Mouse (Mus musculus) liver, embryonic 16.5 days (tissue): Measurements from ENCODE around the gene Dst. TPM values are rescaled to one million over a fixed set of nuclear protein-coding genes. Genes with fewer than 3 reads are reported as not detected.

Experiments
- ATAC-seq: fragments of 200-750 bp; cut with Nextera tagmentation; 2 replicates; pipeline ENCODE4 v1.8.0; 2017; ENCODE audit warnings: low read depth, mild to moderate bottlenecking, moderate number of reproducible peaks, moderate library complexity
- H3K27ac ChIP-seq: fragments of 300-500 bp; sonication (generic); 2 replicates; pipeline ENCODE4 v1.5.1; 2014; ENCODE audit warnings: mild to moderate bottlenecking, low read length
- H3K27me3 ChIP-seq: fragments of 300-500 bp; sonication (generic); 2 replicates; pipeline ENCODE4 v1.6.1; 2014; ENCODE audit warnings: low read depth, low read length, mixed read lengths; ENCODE audit not compliant: control insufficient read depth, insufficient read depth
- H3K36me3 ChIP-seq: fragments of 300-500 bp; sonication (generic); 2 replicates; pipeline ENCODE4 v1.6.1; 2014; ENCODE audit warnings: mild to moderate bottlenecking; ENCODE audit not compliant: control insufficient read depth, insufficient read depth
- H3K4me1 ChIP-seq: fragments of 300-500 bp; sonication (generic); 2 replicates; pipeline ENCODE4 v1.6.1; 2014; ENCODE audit warnings: low read depth, low read length, mixed read lengths; ENCODE audit not compliant: control insufficient read depth
- H3K4me2 ChIP-seq: fragments of 300-500 bp; sonication (generic); 2 replicates; pipeline ENCODE4 v1.6.1; 2014; ENCODE audit warnings: low read depth, low read length, mixed read lengths
- H3K4me3 ChIP-seq: fragments of 300-500 bp; sonication (generic); 2 replicates; pipeline ENCODE4 v1.5.1; 2014; ENCODE audit warnings: low read depth, mild to moderate bottlenecking, low read length
- H3K9ac ChIP-seq: fragments of 300-500 bp; sonication (generic); 2 replicates; pipeline ENCODE4 v1.6.1; 2014; ENCODE audit warnings: low read depth, low read length
- H3K9me3 ChIP-seq: fragments of 300-500 bp; sonication (generic); replicated peaks from 2 replicates; pipeline ENCODE4 v1.6.1; 2016; ENCODE audit warnings: low read length; ENCODE audit not compliant: control insufficient read depth
- WGBS: fragments of 180-500 bp; shearing (Covaris S2); extraction: QIAGEN DNeasy Blood & Tissue Kit; methylation state at CpG from one replicate; pipeline ENCODE4 v1.1.7; 2014; ENCODE audit not compliant: insufficient replicate concordance; 5-methylcytosine and 5-hydroxymethylcytosine counted together
- polyA plus RNA-seq: library from polyadenylated mRNA; unstranded; fragments of >200 nt; fragmentation: Nextera tagmentation; extraction: Ambion mirVana; gene quantifications from 2 replicates; pipeline ENCODE4 v1.2.1, GENCODE M21; 2015

The Dst gene
- polyA plus RNA-seq, 1 experiment from 2014 or later, result 8.0 TPM

DNA sequence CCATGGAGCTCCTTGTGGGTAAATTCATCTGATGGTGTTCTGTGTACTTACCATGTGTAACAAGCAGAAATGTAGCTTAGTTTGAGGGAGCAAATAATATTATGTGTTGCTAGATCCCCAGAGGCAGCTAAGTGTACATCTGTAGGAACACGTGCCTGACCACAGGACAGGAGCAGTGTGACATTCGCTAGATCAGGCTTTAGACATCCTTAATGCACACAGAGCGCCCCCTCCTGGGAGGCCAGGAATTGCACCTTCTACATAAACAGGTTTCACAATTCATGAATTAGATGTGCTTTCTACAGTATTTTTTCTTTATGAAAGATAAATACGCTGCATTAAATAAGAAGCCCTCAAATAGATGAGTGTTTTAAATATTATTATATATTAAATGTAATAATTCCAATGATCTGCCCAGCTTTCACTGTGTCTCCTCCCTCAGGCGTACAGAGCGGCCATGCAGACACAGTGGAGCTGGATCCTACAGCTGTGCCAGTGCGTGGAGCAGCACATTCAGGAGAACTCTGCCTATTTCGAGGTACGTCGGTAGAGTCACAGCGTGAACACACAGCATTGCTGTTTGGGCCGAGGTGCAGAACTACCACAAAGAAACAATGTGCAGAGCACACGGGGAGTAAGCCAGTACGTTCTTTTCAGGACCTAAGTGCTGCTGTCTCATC lies 256.7 kb downstream of the Dst start:
- H3K4me3 ChIP-seq, result no peak overlapping the region
- no peaks in the 10 kb centered on the region; the same call in 1 of the 2 replicates for H3K36me3 ChIP-seq
- no peak overlapping the region for H3K27ac ChIP-seq
- no peaks in the 10 kb centered on the region for H3K4me1 ChIP-seq
- ATAC-seq, result no peak
- WGBS, result 51% methylated on average over 14 of the region's 14 CpGs
- H3K9ac ChIP-seq, result no peak overlapping the region
- no peaks in the 10 kb centered on the region for H3K27me3 ChIP-seq
- no peaks in the 10 kb centered on the region for H3K9me3 ChIP-seq
- no peak overlapping the region for H3K4me2 ChIP-seq

DNA sequence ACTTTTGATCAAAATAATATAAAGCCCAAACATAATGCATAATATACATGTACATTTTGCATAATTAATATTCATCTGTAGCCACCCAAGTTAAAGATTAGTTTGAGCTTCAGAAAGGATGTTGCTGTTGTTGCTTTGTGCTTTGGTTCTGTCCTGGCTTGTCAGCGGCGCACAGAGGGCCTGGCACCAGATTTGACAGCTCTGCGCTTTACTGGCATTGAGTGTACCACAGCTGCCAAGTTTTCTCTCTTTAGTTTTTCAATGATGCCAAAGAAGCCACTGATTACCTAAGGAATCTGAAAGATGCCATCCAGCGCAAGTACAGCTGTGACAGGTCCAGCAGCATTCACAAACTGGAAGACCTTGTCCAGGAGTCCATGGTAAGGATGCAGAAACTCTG lies 257.9 kb downstream of the Dst start:
- no peak for ATAC-seq
- Histone ChIP-seq H3K4me1 (no peaks in the 10 kb centered on the region), H3K4me3 (no peak overlapping the region), H3K27me3 (no peaks in the 10 kb centered on the region), H3K9me3 (no peaks in the 10 kb centered on the region), H3K9ac (no peak overlapping the region), H3K4me2 (no peak overlapping the region), H3K36me3 (no peaks in the 10 kb centered on the region; the same call in 1 of the 2 replicates), H3K27ac (no peak overlapping the region)
- 74% methylated on average over 4 of the region's 4 CpGs for whole genome bisulfite sequencing

DNA sequence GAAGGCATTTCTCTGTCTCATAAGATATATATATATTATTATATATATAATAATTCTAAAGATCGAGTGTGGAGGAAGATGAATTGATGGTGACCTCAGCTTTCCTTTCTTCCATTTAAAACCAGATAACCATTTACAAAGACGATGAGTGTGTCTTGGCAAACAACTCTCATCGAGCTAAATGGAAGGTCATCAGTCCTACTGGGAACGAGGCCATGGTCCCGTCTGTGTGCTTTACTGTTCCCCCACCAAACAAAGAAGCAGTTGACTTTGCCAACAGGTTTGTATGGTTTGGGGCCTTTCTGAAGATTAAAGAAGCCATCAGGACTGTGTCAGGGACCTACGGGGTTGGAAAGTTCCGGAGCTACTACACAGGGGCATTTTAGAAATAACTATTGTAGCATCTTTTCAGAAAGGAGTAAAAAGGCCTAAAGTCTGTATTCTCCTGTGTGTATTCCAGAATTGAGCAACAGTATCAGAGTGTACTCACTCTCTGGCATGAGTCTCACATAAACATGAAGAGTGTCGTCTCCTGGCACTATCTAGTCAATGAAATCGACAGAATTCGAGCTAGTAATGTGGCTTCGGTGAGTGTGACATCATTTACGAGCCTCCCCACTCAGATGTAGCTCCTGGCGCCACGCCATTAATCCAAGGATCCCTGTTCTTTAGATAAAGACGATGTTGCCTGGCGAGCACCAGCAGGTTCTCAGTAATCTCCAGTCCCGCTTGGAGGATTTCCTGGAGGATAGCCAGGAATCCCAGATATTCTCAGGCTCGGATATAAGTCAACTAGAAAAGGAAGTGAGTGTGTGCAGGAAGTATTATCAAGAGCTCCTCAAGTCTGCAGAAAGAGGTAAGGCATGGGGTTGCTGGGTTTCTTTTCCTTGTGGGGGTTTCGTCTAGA lies 259.4 kb downstream of the Dst start:
- no peak overlapping the region for H3K27ac ChIP-seq
- H3K4me2 ChIP-seq, result no peak overlapping the region
- H3K27me3 ChIP-seq, result no peaks in the 10 kb centered on the region
- no peak overlapping the region for H3K9ac ChIP-seq
- H3K36me3 ChIP-seq, result no peaks in the 10 kb centered on the region; the same call in 1 of the 2 replicates
- 69% methylated on average over 19 of the region's 19 CpGs for WGBS
- no peaks in the 10 kb centered on the region for H3K4me1 ChIP-seq
- no peak for ATAC-seq
- H3K9me3 ChIP-seq, result no peaks in the 10 kb centered on the region
- H3K4me3 ChIP-seq, result no peak overlapping the region

DNA sequence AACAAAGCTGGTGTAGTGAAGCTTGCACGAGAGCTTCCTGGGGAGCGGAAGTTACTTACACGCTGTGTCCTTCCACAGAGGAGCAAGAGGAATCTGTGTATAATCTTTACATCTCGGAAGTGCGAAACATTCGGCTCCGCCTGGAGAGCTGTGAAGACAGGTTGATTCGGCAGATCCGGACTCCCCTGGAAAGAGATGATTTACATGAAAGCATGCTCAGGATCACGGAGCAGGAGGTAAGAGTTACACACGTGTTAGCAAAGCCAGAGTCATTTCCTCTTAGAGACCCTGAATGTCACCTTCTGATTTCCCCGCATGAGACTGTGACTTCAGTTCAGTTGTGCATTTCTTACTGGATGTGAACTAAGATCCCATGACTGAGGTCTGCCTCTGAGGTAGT lies 261.1 kb downstream of the Dst start:
- ATAC-seq, result no peak
- H3K27me3 ChIP-seq, result no peaks in the 10 kb centered on the region
- no peak overlapping the region for H3K27ac ChIP-seq
- H3K9ac ChIP-seq, result no peak overlapping the region
- H3K36me3 ChIP-seq, result no peaks in the 10 kb centered on the region; the same call in 1 of the 2 replicates
- H3K4me2 ChIP-seq, result no peak overlapping the region
- no peaks in the 10 kb centered on the region for H3K4me1 ChIP-seq
- WGBS, result 73% methylated on average over 12 of the region's 12 CpGs
- no peak overlapping the region for H3K4me3 ChIP-seq
- H3K9me3 ChIP-seq, result no peaks in the 10 kb centered on the region

DNA sequence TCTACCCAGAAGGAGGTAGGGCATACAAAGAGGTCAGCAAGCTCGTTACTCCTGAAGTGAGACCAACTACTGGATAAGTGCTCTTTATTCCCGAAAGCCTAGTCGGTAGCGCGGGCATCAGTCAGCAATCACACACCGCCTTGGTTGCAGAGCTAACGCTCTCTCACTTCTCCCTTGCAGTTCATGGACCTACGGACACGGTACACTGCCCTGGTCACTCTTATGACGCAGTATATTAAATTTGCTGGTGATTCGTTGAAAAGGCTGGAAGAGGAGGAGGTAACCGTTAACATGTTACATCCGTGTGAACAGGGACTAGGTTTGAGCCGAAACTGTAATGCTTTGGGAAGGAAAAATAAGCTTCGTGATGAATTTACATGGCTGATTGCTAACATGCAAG lies 266.5 kb downstream of the Dst start:
- WGBS, result 81% methylated on average over 15 of the region's 15 CpGs
- Histone ChIP-seq H3K27ac (no peak overlapping the region), H3K4me1 (no peaks in the 10 kb centered on the region), H3K4me2 (no peak overlapping the region), H3K4me3 (no peak overlapping the region), H3K9me3 (no peaks in the 10 kb centered on the region), H3K9ac (no peak overlapping the region), H3K36me3 (no peaks in the 10 kb centered on the region), H3K27me3 (no peaks in the 10 kb centered on the region)
- no peak for ATAC-seq

DNA sequence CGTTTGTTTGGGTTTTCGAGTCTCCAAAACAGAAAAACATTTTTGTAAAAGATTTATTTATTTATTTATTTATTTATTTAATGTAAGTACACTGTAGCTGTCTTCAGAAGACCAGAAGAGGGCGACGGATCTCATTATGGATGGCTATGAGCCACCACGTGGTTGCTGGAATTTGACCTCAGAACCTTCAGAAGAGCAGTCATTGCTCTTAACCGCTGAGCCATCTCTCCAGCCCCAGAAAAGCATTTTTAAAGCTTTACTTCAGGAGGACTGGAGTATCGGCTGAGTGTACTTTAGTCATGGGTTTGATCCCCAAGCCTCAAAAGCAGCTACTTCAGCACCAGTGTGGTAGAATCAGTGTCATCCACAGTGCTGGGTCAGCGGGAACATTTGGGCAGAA lies 266.9 kb downstream of the Dst start:
- H3K36me3 ChIP-seq, result no peaks in the 10 kb centered on the region
- no peak overlapping the region for H3K27ac ChIP-seq
- ATAC-seq, result no peak
- no peak overlapping the region for H3K4me3 ChIP-seq
- no peak overlapping the region for H3K4me2 ChIP-seq
- no peak overlapping the region for H3K9ac ChIP-seq
- no peaks in the 10 kb centered on the region for H3K9me3 ChIP-seq
- no peaks in the 10 kb centered on the region for H3K4me1 ChIP-seq
- WGBS, result 65% methylated on average over 8 of the region's 8 CpGs
- H3K27me3 ChIP-seq, result no peaks in the 10 kb centered on the region

DNA sequence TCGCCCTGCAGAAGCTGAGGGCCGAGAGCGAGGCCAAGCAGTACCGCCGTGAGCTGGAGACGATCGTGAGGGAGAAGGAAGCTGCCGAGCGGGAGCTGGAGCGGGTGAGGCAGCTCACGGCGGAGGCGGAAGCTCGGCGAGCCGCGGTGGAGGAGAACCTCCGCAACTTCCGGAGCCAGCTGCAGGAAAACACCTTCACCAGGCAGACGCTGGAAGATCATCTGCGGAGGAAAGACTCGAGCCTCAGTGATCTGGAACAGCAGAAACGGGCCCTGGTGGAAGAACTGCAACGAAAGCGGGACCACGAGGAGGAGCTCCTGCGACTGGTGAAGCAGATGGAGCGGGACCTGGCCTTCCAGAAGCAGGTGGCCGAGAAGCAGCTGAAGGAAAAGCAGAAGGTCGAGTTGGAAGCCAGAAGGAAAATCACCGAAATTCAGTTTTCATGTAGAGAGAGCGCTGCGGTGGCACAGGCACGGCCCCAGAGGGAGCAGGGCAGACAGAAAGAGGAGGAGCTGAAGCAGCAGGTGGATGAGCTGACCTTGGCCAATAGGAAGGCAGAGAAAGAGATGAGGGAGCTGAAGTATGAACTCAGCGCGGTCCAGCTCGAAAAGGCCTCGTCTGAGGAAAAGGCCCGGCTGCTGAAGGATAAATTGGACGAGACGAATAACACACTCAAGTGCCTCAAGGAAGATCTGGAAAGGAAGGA lies 270.1 kb downstream of the Dst start:
- Histone ChIP-seq H3K27ac (no peak overlapping the region), H3K36me3 (no peaks in the 10 kb centered on the region), H3K9ac (no peak overlapping the region), H3K9me3 (no peaks in the 10 kb centered on the region), H3K4me1 (no peaks in the 10 kb centered on the region), H3K4me3 (no peak overlapping the region), H3K27me3 (no peaks in the 10 kb centered on the region), H3K4me2 (no peak overlapping the region)
- no peak for ATAC-seq
- WGBS, result 76% methylated on average over 41 of the region's 41 CpGs

DNA sequence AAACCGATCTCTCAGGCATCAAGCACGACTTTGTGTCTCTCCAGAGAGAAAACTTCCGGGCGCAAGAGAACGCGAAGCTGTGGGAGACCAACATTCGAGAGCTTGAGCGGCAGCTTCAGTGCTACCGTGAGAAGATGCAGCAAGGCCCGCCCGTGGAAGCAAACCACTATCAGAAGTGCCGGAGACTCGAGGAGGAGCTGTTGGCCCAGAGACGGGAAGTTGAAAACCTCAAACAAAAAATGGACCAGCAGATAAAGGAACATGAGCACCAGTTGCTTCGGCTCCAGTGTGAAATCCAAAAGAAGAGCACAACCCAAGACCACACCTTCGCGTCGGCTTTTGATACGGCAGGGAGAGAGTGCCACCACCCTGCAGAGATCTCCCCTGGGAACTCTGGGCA lies 271.7 kb downstream of the Dst start:
- ATAC-seq, result no peak
- no peak overlapping the region for H3K27ac ChIP-seq
- 46% methylated on average over 19 of the region's 19 CpGs for WGBS
- no peaks in the 10 kb centered on the region for H3K27me3 ChIP-seq
- no peak overlapping the region for H3K9ac ChIP-seq
- H3K4me3 ChIP-seq, result no peak overlapping the region
- H3K4me1 ChIP-seq, result no peaks in the 10 kb centered on the region
- no peaks in the 10 kb centered on the region for H3K9me3 ChIP-seq
- no peak overlapping the region for H3K4me2 ChIP-seq
- no peaks in the 10 kb centered on the region for H3K36me3 ChIP-seq
